Mouse (Mus musculus) spleen, adult 10 weeks (tissue): ENCODE results near the gene Prss30. TPM values are rescaled to one million over a fixed set of nuclear protein-coding genes. Genes with fewer than 3 reads are reported as not detected.

Experiments
- polyA plus RNA-seq: library from polyadenylated mRNA; stranded (reverse); fragments of 350-450 nt; fragmentation: Illumina TruSeq; extraction: RNeasy Lipid Tissue Mini Kit (QIAGEN cat#74804); gene quantifications from one replicate; pipeline ENCODE4 v1.2.3, GENCODE M21; 2015; ENCODE audit warnings: low replicate concordance; ENCODE audit not compliant: insufficient read depth

The Prss30 gene
- 11.0 TPM for polyA plus RNA-seq

DNA sequence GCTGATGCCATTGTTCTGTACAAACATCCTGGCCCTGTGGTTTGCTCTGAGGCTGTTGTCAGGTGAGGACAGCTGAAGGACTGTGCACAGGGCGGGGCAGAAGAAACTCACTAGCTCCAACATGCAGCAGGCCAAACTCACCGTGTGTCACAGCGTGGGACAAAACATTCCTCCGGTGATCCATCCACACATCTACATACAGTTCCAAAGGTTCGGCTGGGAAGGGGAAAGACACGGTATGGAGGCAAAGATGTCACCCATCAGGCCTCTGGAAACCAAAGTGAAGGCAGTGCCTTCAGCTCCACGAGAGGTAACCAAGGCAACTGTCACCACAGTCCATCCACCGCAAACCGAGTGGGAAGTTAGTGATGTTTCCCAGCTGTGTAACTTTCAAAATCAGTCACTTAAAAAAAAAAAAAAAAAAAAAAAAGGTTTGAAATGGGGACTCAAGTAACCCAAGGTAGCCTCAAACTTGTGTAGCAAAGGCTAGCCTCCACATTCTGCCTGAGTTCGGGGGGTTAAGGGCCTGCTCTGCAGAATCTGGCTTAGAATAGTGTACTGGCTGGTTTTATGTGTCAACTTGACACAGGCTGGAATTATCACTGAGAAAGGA, at the start of gene Prss30:
Prss30 (minus strand) TSS at position 270 of the 613 bp plus-strand sequence.

DNA sequence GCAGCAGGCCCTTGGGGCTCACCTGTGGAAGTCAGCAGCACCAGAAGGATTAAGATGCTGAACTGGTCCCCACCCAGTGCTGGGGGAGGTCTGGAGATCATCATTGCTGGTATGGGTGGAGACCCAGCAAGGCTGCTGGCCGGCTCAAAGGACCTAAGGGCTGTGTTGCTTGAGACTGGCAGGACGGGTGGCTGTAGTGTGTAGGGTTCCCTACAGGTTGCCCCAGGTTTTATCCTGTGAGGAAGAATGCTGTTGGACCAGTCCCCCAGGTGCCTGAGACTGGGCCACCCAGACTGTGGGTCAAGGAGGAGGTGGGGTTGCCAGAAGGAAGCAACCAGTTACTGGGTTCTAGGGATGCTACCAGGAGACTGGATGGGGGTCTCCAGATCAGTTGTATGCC, 17.5 kb upstream of the Prss30 start, which contains the start of gene Prss22:
Prss22 (minus strand) TSS at position 200 of the 400 bp plus-strand sequence.

GRCm38 (mm10) chr17:23955174-23955573, 25.2 kb downstream of the Prss30 start, which contains the start of gene Sbpl:
Gene Sbpl, minus strand, starts transcription at chr17:23955274.

DNA sequence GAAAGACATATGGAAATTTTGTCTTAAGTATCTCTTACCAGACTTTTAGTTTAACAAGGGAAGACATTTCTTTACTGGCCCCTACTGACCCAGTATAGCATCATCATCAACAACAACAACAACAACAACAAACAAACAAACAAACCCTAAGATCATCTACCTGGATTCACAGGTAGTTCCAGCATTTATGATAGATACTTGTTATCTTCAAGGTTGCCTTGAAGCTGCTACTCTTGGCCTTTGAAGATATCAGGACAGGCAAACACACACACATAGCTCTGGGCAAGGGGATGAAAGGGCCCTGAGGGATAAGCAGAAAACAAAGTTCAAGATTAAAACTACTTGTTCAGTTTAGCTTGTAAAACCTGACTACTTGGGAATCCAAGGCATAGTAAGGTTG, 39.0 kb downstream of the Prss30 start, which contains the start of gene Sbp:
Sbp (plus strand) TSS at position 301 of the 400 bp plus-strand sequence.

Other genes with a start within 250 kb of the Prss30 start
- gene Paqr4, start 239.7 kb downstream of the Prss30 start, polyA plus RNA-seq = 3.6 TPM
- 0.28 TPM for gene Kremen2, start 234.7 kb downstream of the Prss30 start, polyA plus RNA-seq
- 9.9 TPM for gene Flywch1, start 209.0 kb downstream of the Prss30 start, polyA plus RNA-seq
- 0.57 TPM for gene Flywch2, start 194.5 kb downstream of the Prss30 start, polyA plus RNA-seq
- gene Srrm2, start 190.0 kb downstream of the Prss30 start, polyA plus RNA-seq = 445 TPM
- gene Elob, start 151.4 kb downstream of the Prss30 start, polyA plus RNA-seq = 39.3 TPM
- gene Prss33, start 144.5 kb downstream of the Prss30 start, polyA plus RNA-seq = not detected
- gene Prss32, start 136.7 kb downstream of the Prss30 start, polyA plus RNA-seq = not detected
- 0.12 TPM for gene Prss41, start 136.4 kb downstream of the Prss30 start, polyA plus RNA-seq
- gene Prss21, start 112.5 kb downstream of the Prss30 start, polyA plus RNA-seq = not detected
- not detected for gene Dcpp1, start 99.7 kb downstream of the Prss30 start, polyA plus RNA-seq
- not detected for gene Dcpp2, start 99.7 kb downstream of the Prss30 start, polyA plus RNA-seq
- gene Dcpp3, start 63.1 kb downstream of the Prss30 start, polyA plus RNA-seq = not detected
- not detected for gene Sbp, start 38.9 kb downstream of the Prss30 start, polyA plus RNA-seq
- not detected for gene Sbpl, start 25.3 kb downstream of the Prss30 start, polyA plus RNA-seq
- gene Prss22, start 17.5 kb upstream of the Prss30 start, polyA plus RNA-seq = not detected
- not detected for gene Prss27, start 57.6 kb upstream of the Prss30 start, polyA plus RNA-seq
- 19.9 TPM for gene Kctd5, start 92.9 kb upstream of the Prss30 start, polyA plus RNA-seq
- gene Pdpk1, start 170.4 kb upstream of the Prss30 start, polyA plus RNA-seq = 44.5 TPM
- gene Amdhd2, start 183.2 kb upstream of the Prss30 start, polyA plus RNA-seq = 10.0 TPM
- 93.7 TPM for gene Atp6v0c, start 189.1 kb upstream of the Prss30 start, polyA plus RNA-seq
- gene Tbc1d24, start 225.0 kb upstream of the Prss30 start, polyA plus RNA-seq = 3.2 TPM
- gene Ntn3, start 229.0 kb upstream of the Prss30 start, polyA plus RNA-seq = 0.25 TPM
- gene Tedc2, start 240.3 kb upstream of the Prss30 start, polyA plus RNA-seq = 5.4 TPM